Mouse (Mus musculus): ENCODE data around the gene Fcho1. TPM values are rescaled to one million over a fixed set of nuclear protein-coding genes. Genes with fewer than 3 reads are reported as not detected.
"Not testable (repeated sequence)": the region's sequence is repeated elsewhere in the genome, so short reads cannot be mapped to it uniquely, and the experiment has no call there.

Gene Fcho1
- polyA plus RNA-seq, 1 experiment, result 20.1 TPM

GRCm38 (mm10) chr8:71745322-71745721 is 19.8 kb upstream of the Fcho1 start:
- peaks cover 6% of the 10 kb centered on the region; the same call in 1 of the 2 replicates for H3K4me1 ChIP-seq (ENCODE audit: control insufficient read depth, insufficient read depth, insufficient read length, low read length)
- H3K4me3 ChIP-seq (ENCODE audit: low read depth, low read length), result no peak overlapping the region
- H3K36me3 ChIP-seq (ENCODE audit: control insufficient read depth, insufficient read depth, low read length), result no peaks in the 10 kb centered on the region
- TF ChIP-seq CTCF (IDR thresholded peaks at IDR 0.05; ENCODE audit: extremely low read depth, insufficient read length, insufficient replicate concordance, low read depth, low read length) (no peak), POLR2A (IDR thresholded peaks at IDR 0.05; ENCODE audit: low read depth, low read length) (no peak)
- H3K27ac ChIP-seq (ENCODE audit: insufficient read depth, low read depth, low read length), result no peak overlapping the region
- WGBS, result 67% methylated on average over 1 of the region's 1 CpGs
- H3K27me3 ChIP-seq (ENCODE audit: control insufficient read depth, insufficient read depth, low read length), result no peaks in the 10 kb centered on the region

GRCm38 (mm10) chr8:71742783-71743182 is 17.3 kb upstream of the Fcho1 start:
- WGBS, result 62% methylated on average over 2 of the region's 2 CpGs
- no peak overlapping the region for H3K27ac ChIP-seq (ENCODE audit: insufficient read depth, low read depth, low read length)

GRCm38 (mm10) chr8:71741687-71742114 is 16.2 kb upstream of the Fcho1 start:
- Histone ChIP-seq H3K4me3 (ENCODE audit: low read depth, low read length) (no peak overlapping the region), H3K27ac (ENCODE audit: insufficient read depth, low read depth, low read length) (no peak overlapping the region), H3K4me1 (ENCODE audit: control insufficient read depth, insufficient read depth, insufficient read length, low read length) (peaks cover 6% of the 10 kb centered on the region; the same call in 1 of the 2 replicates), H3K36me3 (ENCODE audit: control insufficient read depth, insufficient read depth, low read length) (no peaks in the 10 kb centered on the region), H3K27me3 (ENCODE audit: control insufficient read depth, insufficient read depth, low read length) (no peaks in the 10 kb centered on the region)
- WGBS, result 5% methylated on average over 19 of the region's 19 CpGs
- TF ChIP-seq POLR2A (IDR thresholded peaks at IDR 0.05; ENCODE audit: low read depth, low read length) (no peak), CTCF (IDR thresholded peaks at IDR 0.05; ENCODE audit: extremely low read depth, insufficient read length, insufficient replicate concordance, low read depth, low read length) (no peak)

More at GRCm38 (mm10) chr8:71742783-71743182, 17.3 kb upstream of the Fcho1 start:
- no peaks in the 10 kb centered on the region for H3K36me3 ChIP-seq (ENCODE audit: control insufficient read depth, insufficient read depth, low read length)
- no peak overlapping the region for H3K4me3 ChIP-seq (ENCODE audit: low read depth, low read length)
- peaks cover 6% of the 10 kb centered on the region; the same call in 1 of the 2 replicates for H3K4me1 ChIP-seq (ENCODE audit: control insufficient read depth, insufficient read depth, insufficient read length, low read length)
- no peak for TF ChIP-seq POLR2A (IDR thresholded peaks at IDR 0.05; ENCODE audit: low read depth, low read length)
- no peak for TF ChIP-seq CTCF (IDR thresholded peaks at IDR 0.05; ENCODE audit: extremely low read depth, insufficient read length, insufficient replicate concordance, low read depth, low read length)
- no peaks in the 10 kb centered on the region for H3K27me3 ChIP-seq (ENCODE audit: control insufficient read depth, insufficient read depth, low read length)

GRCm38 (mm10) chr8:71741226-71741625 is 15.7 kb upstream of the Fcho1 start:
- WGBS, result 48% methylated on average over 3 of the region's 3 CpGs

GRCm38 (mm10) chr8:71738316-71738715 is 12.8 kb upstream of the Fcho1 start:
- H3K36me3 ChIP-seq (ENCODE audit: control insufficient read depth, insufficient read depth, low read length); H3K4me1 ChIP-seq (ENCODE audit: control insufficient read depth, insufficient read depth, insufficient read length, low read length); H3K27ac ChIP-seq (ENCODE audit: insufficient read depth, low read depth, low read length); H3K27me3 ChIP-seq (ENCODE audit: control insufficient read depth, insufficient read depth, low read length); H3K4me3 ChIP-seq (ENCODE audit: low read depth, low read length): not testable (repeated sequence)

More at GRCm38 (mm10) chr8:71741226-71741625, 15.7 kb upstream of the Fcho1 start:
- Histone ChIP-seq H3K4me3 (ENCODE audit: low read depth, low read length) (no peak overlapping the region), H3K4me1 (ENCODE audit: control insufficient read depth, insufficient read depth, insufficient read length, low read length) (peaks cover 6% of the 10 kb centered on the region; the same call in 1 of the 2 replicates), H3K27ac (ENCODE audit: insufficient read depth, low read depth, low read length) (no peak overlapping the region), H3K27me3 (ENCODE audit: control insufficient read depth, insufficient read depth, low read length) (no peaks in the 10 kb centered on the region), H3K36me3 (ENCODE audit: control insufficient read depth, insufficient read depth, low read length) (no peaks in the 10 kb centered on the region)
- TF ChIP-seq CTCF (IDR thresholded peaks at IDR 0.05; ENCODE audit: extremely low read depth, insufficient read length, insufficient replicate concordance, low read depth, low read length) (no peak), POLR2A (IDR thresholded peaks at IDR 0.05; ENCODE audit: low read depth, low read length) (no peak)

- H3K27ac ChIP-seq (ENCODE audit: insufficient read depth, low read depth, low read length), result no peak overlapping the region
- WGBS, result 55% methylated on average over 3 of the region's 3 CpGs
- no peaks in the 10 kb centered on the region for H3K27me3 ChIP-seq (ENCODE audit: control insufficient read depth, insufficient read depth, low read length)
- H3K4me3 ChIP-seq (ENCODE audit: low read depth, low read length), result no peak overlapping the region
- H3K4me1 ChIP-seq (ENCODE audit: control insufficient read depth, insufficient read depth, insufficient read length, low read length), result 0 out of 2 replicates have a peak, but pooled peaks cover 2% of the 10 kb centered on the region
- no peaks in the 10 kb centered on the region for H3K36me3 ChIP-seq (ENCODE audit: control insufficient read depth, insufficient read depth, low read length)
- TF ChIP-seq POLR2A (IDR thresholded peaks at IDR 0.05; ENCODE audit: low read depth, low read length) (no peak), CTCF (IDR thresholded peaks at IDR 0.05; ENCODE audit: extremely low read depth, insufficient read length, insufficient replicate concordance, low read depth, low read length) (peak; percentile 53; the same call in 1 of the 2 replicates)
Measured at GRCm38 (mm10) chr8:71731652-71732230, 6.2 kb upstream of the Fcho1 start.

GRCm38 (mm10) chr8:71728826-71729620 is 3.5 kb upstream of the Fcho1 start:
- H3K4me1 ChIP-seq (ENCODE audit: control insufficient read depth, insufficient read depth, insufficient read length, low read length), result peaks cover 13% of the 10 kb centered on the region
- H3K4me3 ChIP-seq (ENCODE audit: low read depth, low read length), result peak overlapping the region; percentile 11
- no peaks in the 10 kb centered on the region for H3K36me3 ChIP-seq (ENCODE audit: control insufficient read depth, insufficient read depth, low read length)
- WGBS, result 7% methylated on average over 16 of the region's 16 CpGs
- no peak for TF ChIP-seq POLR2A (IDR thresholded peaks at IDR 0.05; ENCODE audit: low read depth, low read length)
- no peak for TF ChIP-seq CTCF (IDR thresholded peaks at IDR 0.05; ENCODE audit: extremely low read depth, insufficient read length, insufficient replicate concordance, low read depth, low read length)
- H3K27ac ChIP-seq (ENCODE audit: insufficient read depth, low read depth, low read length), result no peak overlapping the region
- H3K27me3 ChIP-seq (ENCODE audit: control insufficient read depth, insufficient read depth, low read length), result no peaks in the 10 kb centered on the region
